Mouse (Mus musculus): ENCODE measurements around the gene Syngr3.
"Not testable (repeated sequence)": the region's sequence is repeated elsewhere in the genome, so short reads cannot be mapped to it uniquely, and the experiment has no call there.

The Syngr3 gene

DNA sequence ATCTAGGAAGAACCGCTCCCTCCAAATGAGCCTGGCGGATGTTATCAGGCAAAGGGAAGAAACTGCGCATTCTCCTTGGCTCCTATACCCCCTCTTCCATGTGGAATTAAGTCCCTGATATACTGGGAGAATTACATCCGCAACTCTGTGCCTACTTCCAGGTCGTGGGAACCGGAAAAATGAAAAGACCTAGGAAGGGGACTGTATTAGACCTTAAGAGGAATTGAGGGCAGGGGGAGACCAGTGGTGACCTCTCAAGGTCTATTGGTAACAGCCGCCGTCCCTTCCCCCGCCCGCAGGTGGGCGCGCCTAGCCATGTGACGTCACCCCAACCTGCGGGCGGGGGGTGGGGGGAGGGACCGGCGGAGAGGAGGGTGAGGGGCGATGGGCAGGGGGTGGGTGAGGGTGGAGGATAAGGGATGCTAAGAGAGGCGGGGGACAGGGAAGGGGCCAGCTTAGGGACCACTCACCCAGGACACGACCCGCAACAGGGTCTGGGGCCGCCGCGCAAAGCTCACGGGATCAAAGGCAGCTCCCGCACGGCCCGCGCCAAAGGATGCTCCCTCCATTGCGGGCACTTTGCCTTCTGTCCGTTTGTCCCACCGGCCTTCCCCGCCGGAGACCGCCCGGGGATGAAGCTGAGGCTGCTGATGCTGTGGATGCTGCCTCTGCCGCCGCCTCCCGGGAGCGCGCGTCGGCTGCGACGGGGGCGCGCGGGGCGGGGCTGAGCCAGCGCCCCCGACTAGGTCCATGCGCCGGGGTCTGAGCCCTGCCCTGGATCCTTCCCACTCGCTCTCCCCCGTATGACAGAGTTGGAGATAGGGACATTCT is at the start of gene Syngr3:
Gene Syngr3, minus strand, starts transcription at position 705 of the 831 bp plus-strand sequence.
- DNase-seq: peak; percentile 77

DNA sequence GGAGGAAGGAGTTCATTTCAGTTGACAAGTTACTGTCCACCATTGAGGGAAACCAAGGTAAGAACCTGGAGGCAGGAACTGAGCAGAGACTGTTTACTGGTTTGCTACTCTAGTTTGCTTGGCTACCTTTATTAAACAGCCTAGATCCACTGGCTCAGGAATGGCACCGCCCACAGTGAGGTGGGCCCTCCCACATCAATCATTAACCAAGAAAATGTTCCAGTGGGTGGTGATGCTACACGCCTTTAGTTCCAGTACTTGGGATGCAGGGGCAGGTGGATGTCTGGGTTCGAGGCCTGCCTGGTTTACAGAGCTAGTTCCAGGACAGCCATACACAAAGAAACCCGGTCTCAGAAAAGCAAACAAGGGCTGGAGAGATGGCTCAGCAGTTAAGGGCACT is 48.5 kb upstream of the Syngr3 start:
- no peak for DNase-seq

DNA sequence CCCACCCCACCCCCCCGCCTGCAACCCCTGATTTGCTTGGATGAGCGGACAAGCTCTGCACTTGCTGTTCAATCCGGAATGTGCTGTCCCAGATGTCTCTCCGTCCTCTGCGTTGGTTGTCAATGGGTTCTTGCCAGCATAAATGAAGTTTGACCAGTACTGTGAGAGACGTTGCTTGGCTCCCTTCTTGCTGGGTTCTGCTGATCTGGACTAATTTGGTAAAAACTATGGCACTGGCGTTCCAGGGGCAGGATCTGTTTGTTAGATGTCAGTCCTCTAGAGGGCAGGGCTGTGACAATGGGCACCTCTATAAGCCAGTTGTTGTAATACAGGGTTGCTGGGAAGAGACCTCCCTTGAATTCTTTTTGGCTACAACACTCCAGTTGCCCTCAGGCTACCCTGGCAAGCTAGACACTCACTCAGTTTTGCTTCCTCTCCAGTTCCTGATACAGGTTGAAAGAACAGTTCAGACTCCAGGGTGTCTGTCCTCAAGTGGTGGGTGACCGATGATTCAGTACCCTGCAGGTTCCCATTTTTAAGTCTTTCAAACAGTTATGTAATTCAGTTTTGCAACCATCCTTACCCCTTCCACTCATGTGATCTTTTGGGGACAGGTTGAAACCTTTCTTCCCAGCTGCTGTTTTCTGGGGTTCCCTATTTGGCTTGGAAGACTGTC is 47.5 kb upstream of the Syngr3 start:
- no peak for DNase-seq

DNA sequence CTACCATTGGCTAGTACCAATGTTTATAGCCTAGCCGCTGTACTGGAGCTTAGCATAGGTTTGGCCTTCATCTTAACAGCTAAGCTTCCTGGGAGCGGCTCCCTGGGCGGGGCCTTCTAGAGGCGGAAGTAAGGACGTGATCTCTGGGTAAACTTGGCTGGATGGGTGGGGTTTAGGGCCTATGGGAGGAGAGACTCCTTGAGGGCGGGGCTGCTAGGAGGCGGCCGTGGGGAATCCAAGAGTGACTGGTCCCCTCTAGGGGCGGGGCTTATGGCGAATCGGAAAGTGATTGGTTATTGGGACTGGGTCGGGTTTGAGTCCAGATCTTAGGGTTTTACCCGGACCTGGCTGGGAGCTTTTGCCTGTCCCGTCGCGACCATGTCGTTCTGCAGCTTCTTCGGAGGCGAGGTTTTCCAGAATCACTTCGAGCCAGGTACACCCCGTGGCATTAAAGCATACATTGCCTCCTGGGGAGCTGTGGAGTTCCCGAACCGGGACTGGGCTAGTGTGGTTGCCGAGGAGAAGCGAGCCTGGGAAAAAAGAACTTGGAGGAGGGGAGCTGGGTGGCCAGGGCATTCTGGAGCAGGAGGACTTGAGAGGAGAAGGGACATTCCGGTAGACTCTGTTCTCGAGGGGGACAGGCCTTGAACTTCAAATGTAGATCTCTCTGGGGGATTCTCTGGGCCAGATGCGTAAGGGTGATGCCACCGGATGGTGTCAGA is 46.7 kb upstream of the Syngr3 start, which contains the start of gene Msrb1:
Gene Msrb1, plus strand, starts transcription at position 313 of the 722 bp plus-strand sequence.
- DNase-seq: peak; percentile 96

DNA sequence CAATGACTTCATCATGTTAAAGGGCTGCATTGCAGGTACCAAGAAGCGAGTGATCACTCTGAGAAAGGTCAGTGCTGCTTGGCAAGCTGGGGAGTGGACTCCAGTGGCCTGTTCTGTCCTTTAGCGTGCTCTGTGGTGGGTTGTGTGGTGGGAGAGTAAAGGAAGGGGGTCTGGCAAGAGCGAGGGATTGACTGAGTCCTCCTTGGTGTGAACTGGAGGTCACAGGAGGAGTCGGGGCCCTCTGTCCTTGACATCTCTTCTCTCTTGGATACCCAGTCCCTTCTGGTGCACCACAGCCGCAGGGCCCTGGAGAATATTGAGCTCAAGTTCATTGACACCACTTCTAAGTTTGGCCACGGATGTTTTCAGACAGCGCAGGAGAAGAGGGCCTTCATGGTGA is 45.7 kb upstream of the Syngr3 start:
- peak; percentile 32 for DNase-seq

DNA sequence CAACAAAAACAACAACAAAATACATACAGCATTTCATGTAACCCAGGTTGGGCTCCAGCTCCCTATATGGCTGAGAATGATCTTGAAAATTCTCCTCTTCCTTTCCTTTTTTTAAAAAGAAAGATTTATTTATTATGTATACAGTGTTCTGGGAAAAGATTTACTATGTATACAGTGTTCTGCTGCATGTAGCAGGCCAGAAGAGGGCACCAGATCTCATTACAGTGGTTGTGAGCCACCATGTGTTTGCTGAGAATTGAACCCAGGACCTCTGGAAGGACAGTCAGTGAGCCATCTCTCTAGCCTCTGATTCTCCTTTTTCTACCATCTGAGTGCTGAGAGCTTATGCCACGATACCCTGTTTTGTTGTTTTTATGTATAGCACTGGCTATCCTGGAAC is 44.8 kb upstream of the Syngr3 start:
- DNase-seq: no peak

DNA sequence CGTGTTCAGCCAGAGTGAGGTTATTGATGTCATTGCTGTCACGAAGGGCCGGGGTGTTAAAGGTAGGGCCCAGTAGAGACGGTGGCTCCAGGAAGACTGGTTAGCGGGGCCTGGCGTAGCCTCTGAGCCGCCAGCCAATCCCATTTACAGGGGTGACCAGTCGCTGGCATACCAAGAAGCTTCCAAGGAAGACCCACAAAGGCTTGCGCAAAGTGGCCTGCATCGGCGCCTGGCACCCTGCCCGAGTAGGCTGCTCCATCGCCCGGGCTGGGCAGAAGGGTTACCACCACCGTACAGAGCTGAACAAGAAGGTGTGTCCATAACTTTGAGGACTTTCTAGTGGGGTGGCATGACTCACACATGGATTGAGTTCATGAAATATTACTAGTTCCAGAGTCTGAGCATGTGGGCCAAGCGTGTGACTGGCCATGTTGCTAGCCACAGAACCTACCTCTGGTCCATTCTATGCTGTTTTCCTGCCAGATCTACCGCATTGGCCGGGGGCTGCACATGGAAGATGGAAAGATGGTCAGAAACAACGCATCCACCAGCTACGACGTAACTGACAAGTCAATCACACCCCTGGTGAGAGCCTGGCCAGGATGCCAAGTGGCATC is 43.8 kb upstream of the Syngr3 start:
- no peak for DNase-seq

DNA sequence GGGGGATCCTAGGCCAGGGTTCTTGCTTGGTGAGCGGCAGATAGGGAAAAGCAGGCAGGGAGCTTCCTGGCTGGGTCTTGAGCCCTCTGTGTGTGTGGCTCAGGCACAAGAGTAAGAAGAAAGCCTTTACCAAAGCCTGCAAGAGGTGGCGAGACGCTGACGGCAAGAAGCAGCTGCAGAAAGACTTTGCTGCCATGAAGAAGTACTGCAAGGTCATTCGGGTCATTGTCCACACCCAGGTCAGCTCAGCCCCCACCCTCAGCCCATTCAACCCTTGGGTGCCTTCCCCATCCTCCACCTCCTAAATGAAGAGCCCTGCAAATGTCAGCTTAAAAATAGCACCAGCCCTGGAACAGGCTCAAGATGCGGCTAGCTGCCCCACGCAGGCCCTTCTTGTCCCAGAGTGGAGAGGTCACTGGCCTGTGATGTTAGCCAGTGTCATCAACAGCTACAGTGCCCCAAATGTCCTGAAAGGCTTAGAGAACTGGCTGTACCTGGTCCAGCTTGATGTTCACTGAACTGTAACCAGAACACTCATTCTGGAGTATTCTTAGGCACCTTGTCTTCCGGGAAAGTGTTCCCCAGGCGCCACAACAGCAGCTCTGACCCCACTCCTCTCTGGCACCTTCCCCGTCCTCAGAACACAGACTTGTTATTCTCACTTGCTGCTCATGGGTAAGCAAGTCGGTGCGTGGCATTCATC is 42.6 kb upstream of the Syngr3 start:
- no peak for DNase-seq

DNA sequence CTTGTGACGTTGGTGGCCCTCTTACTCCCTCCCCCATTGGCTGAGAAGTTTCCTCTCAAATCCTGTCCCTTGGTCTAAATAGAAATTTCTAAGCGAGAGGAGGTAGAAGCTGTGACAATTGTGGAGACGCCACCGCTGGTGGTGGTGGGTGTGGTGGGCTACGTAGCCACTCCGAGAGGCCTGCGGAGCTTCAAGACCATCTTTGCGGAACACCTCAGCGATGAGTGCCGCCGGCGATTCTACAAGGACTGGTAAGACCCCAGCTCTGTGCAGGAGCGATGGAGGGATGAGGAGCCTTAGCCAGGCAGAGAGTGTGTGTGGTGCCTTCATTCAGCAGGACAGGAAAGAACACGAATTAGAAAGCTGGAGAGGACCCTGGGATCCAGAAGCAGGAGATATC is 41.0 kb upstream of the Syngr3 start:
- no peak for DNase-seq

DNA sequence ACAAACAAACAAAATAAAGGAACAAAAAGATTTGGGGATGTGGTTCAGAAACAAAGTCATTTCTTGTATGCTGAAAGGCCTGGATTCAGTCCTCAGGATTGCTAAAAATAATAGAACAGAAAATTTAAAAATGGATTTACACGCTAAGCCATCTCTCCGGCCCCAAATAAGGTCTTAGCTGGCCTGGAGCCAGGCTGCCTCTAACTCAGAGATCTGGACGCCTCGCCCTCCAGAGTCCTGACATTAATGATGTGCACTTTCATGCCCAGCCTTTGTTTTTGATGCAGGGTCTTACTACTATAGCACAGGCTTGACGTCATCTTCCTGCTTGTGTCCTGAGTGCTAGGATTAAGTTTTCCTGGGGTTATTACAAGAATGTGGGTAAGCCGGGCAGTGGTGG is 39.3 kb upstream of the Syngr3 start:
- DNase-seq: no peak

DNA sequence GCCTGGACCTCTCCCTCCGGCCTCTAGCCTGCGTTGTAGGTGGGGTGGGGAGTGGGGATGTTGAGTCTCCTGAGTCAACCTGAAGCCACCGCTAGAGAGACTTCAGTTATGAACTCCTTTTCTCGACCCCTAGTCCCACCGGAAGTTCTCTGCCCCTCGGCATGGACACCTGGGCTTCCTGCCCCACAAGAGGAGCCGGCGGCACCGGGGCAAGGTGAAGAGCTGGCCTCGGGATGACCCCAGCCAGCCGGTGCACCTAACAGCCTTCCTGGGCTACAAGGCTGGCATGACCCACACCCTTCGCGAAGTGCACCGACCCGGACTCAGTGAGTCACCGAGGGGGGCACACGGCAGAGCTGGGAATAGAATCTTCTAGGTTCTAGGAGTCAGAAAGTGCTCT is 38.4 kb upstream of the Syngr3 start:
- DNase-seq: no peak

DNA sequence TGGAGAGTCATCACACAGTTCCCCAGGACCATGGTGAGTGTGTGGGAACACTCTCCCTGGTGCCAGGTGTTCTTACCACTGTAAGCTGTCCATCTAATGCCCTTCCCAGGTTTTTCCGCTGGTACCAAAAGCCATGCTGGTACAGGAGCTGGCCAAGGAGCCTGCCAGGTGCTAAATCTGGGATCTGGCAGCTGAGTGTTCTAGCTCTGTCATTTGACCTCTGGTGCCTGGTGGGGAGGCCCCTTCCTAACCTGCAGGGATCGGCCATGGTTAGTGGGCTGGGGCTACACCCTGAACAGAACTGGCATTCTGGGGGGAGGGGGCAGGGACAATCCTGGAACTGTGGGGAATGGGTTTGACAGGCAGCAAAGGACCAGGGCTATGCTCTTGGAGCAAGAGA is 37.9 kb upstream of the Syngr3 start, which contains the start of gene Rpl3l:
Gene Rpl3l, plus strand, starts transcription at position 203 of the 400 bp plus-strand sequence.
- no peak for DNase-seq

DNA sequence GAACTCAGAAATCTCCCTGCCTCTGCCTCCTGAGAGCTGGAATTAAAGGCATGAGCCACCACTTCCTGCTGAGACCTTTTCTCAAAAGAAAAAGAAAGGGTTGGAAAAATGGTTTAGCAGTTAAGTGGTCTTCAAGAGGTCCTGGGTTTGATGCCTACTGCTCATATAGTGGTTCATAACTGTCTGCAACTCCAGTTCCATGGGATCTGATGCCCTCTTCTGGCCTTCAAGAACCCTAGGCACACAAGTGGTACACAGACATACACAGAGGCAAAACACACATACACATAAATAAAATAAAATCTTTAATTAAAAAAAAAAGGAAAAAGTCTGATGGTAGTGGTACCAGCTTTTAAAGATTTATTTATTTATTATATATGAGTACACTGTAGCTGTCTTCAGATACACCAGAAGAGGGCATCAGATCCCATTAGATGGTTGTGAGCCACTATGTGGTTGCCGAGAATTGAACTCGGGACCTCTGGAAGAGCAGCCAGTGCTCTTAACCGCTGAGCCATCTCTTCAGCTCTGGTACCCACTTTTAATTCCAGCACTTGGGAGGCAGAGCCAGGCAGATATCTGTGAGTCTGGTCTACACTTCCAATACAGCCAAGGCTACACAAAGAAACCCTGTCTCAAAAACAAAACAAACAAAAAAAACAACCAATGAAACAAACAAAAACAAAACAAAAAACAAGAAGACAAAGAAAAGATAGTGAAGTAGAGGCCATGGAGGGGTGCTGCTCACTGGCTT is 36.1 kb upstream of the Syngr3 start:
- DNase-seq: no peak

DNA sequence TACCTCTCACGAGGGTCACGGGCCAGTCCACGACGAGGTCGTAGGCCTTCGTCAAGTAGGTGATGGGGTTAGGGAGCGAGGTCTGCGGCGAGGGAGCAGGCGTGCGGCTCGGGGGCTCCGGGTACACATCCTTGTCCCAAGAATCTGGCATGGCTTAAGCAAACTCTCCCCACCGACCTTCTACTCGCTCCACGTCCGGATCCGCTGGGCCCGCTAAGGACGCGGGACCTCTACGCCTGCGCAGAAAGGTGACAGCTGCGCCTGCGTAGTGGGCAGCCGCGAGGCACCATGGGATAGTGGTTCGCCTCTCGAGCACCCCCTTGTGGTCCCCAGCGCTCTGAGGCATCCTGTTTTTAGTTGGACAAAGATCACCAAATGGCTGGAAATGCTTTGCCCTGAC is 34.4 kb upstream of the Syngr3 start, which contains the start of gene Ndufb10:
Gene Ndufb10, minus strand, starts transcription at position 295 of the 400 bp plus-strand sequence.
- peak; percentile 94 for DNase-seq

DNA sequence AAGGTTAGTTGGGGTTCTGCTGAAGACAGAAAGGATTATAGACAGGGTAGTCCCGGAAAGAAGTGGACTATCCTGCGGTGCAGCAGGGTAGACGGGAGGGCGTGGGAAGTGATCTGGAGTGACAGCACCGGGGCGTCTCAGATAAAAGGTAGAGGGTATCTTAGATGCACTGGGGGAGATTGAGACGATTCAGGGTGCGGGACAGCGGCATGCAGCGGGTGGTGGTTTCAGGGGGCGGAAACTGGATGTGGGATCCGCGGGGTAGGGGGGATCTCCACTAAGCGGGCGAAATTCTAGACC is 34.1 kb upstream of the Syngr3 start:
- DNase-seq: no peak

DNA sequence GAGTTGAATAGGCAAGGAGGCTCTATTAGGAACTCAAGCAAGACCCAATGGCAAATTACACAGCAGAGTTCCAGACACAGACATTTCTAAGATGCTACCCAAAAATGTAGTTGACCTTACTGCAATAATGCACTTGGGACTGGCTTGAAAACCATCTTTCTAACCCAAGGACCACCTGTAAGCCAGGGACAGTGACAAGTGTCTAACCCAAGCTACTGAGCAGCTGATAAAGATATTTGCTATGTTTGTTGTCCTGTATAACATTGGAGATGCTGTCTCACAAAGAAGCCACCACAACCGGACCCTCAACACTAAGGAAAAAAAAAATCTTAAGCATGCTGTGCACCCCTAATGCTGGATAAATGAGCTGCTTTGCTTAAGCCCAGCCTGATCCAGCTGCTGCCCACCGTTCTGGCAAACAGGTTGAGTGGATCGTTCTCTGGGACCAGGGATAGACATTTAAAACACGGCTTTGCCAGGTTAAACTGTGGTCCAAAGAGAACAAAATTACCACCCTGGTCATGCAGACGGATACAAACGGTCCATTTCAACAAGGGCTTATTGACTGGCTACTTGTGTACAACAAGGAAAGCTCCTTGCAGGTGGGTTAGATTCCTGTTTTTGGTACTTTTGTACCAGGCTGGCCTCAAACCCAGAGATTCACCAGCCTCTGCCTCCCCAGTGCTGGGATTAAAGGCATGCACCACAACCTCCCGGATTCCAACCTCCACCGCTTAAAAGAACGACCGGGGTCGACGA is 33.5 kb upstream of the Syngr3 start:
- no peak for DNase-seq

DNA sequence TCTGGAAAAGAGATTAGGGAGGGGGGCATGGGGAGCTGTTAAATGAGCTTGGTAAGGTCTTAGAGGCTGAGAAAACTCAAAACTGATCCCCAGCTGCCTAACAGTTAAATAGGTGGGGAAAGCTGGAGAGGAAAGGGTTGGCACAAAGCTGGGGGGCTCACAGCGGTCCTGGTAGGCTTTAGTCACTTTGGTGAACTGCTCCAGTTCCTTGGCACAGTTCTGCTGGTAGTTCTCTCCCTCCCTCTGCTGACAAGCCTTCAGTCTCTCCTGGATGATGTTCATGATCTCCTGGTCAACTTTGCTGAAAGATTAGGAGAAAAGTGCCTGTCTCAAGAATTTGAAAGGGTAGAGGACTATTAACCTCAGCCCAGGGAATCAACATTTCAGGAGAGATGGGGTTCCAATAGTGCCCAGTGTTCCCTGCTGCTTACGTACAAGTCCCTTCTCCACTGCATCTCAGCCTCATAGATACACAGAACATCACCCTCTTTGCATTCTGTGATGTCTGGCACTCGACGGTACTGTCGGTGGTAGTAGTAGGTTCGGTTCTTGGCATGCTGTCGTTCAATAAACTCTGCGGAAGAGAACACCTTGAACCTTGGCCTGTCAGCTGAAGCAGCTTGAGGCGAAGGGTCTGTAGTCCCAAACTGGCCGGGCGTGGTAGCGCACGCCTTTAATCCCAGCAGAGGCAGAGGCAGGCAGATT is 32.6 kb upstream of the Syngr3 start:
- no peak for DNase-seq

DNA sequence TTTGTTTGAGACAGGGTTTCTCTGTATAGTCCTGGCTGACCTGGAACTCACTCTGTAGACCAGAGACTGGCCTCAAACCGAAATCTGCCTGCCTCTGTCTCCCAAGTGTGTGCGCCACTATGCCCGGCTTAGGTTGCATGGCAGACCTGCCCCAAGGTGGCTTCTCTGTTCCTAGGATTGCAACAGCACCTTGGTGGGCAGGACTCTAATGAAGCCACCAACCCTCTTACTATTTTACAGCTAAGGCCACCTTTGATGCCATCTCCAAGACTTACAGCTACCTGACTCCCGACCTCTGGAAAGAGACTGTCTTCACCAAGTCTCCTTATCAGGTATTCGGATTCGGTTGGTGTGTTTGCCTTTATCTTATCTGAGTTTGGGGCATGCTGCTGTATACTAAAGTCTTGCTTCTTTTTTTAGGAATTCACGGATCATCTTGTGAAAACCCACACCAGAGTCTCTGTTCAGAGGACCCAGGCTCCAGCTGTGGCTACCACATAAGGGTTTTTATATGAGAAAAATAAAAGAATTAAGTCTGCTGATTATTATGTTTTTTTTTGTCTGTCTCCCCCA is 31.7 kb upstream of the Syngr3 start:
- DNase-seq: not testable (repeated sequence)

DNA sequence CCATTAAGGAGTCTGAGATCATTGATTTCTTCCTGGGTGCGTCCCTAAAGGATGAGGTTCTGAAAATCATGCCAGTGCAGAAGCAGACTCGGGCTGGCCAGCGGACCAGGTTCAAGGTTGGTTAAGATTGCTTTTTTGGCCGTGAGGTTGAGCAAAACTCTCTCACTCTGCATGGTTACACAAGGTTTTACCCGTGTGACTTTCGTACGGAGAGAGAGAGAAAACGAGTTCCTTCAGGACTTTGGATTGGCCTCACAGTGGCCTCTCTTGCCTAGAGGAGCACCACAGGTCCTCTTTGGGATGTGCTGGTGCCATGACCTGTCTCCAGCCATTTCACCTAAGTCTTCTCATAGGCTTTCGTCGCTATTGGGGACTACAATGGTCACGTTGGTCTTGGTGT is 30.9 kb upstream of the Syngr3 start:
- DNase-seq: peak; percentile 31
